Mouse (Mus musculus) stomach, postnatal 0 days (tissue): Measurements from ENCODE around the gene Gm21627. TPM values are rescaled to one million over a fixed set of nuclear protein-coding genes. Genes with fewer than 3 reads are reported as not detected.
"Not testable (repeated sequence)": the region's sequence is repeated elsewhere in the genome, so short reads cannot be mapped to it uniquely, and the experiment has no call there.

Experiments
- ATAC-seq: fragments of 200-750 bp; cut with Nextera tagmentation; 2 replicates; pipeline ENCODE4 v1.8.0; 2017; ENCODE audit not compliant: low FRiP score, low TSS enrichment
- DNase-seq: peaks from one replicate; pipeline ENCODE4 v3.0.0-alpha.2; 2016; ENCODE audit warnings: low spot score
- H3K27ac ChIP-seq: fragments of 300-500 bp; sonication (generic); replicated peaks from 2 replicates; pipeline ENCODE4 v1.5.1; 2014; ENCODE audit warnings: mild to moderate bottlenecking, control low read depth
- H3K27me3 ChIP-seq: fragments of 300-500 bp; sonication (generic); 2 replicates; pipeline ENCODE4 v1.6.1; 2014; ENCODE audit warnings: low read length; ENCODE audit not compliant: control insufficient read depth, insufficient read depth
- H3K36me3 ChIP-seq: fragments of 300-500 bp; sonication (generic); 2 replicates; pipeline ENCODE4 v1.6.1; 2014; ENCODE audit warnings: low read length, mixed read lengths; ENCODE audit not compliant: control insufficient read depth, insufficient read depth
- H3K4me1 ChIP-seq: fragments of 300-500 bp; sonication (generic); replicated peaks from 2 replicates; pipeline ENCODE4 v1.6.1; 2014; ENCODE audit warnings: antibody characterized with exemption; ENCODE audit not compliant: control insufficient read depth, insufficient read depth
- H3K4me2 ChIP-seq: fragments of 300-500 bp; sonication (generic); replicated peaks from 2 replicates; pipeline ENCODE4 v1.6.1; 2014; ENCODE audit warnings: low read depth, mild to moderate bottlenecking, control low read depth, moderate library complexity
- H3K4me3 ChIP-seq: fragments of 300-500 bp; sonication (generic); 2 replicates; pipeline ENCODE4 v1.5.1; 2014; ENCODE audit warnings: low read depth, low read length, control low read depth
- H3K9ac ChIP-seq: fragments of 300-500 bp; sonication (generic); 2 replicates; pipeline ENCODE4 v1.6.1; 2014; ENCODE audit warnings: mild to moderate bottlenecking, low read length, control low read depth, mixed read lengths
- H3K9me3 ChIP-seq: fragments of 300-500 bp; sonication (generic); 2 replicates; pipeline ENCODE4 v1.6.1; 2016; ENCODE audit warnings: low read length; ENCODE audit not compliant: control insufficient read depth
- WGBS: fragments of 180-500 bp; shearing (Covaris S2); extraction: QIAGEN DNeasy Blood & Tissue Kit; methylation state at CpG from one replicate; pipeline ENCODE4 v1.1.7; 2014; 5-methylcytosine and 5-hydroxymethylcytosine counted together
- polyA plus RNA-seq: library from polyadenylated mRNA; unstranded; fragments of >200 nt; fragmentation: Nextera tagmentation; extraction: Ambion mirVana; gene quantifications from 2 replicates; pipeline ENCODE4 v1.2.1, GENCODE M21; 2015

Gm21627 gene
- polyA plus RNA-seq, result not detected in 2 replicates

- not testable (repeated sequence) for H3K27me3 ChIP-seq, H3K4me1 ChIP-seq, ATAC-seq, H3K4me2 ChIP-seq, H3K4me3 ChIP-seq, H3K9ac ChIP-seq, H3K27ac ChIP-seq, H3K36me3 ChIP-seq, DNase-seq, H3K9me3 ChIP-seq
- no CpG with 5 or more reads among the region's 6 CpGs for WGBS
These were observed at the start of gene Gm21627 for GRCm38 (mm10) chrY:63228127-63228526. TSS of gene Gm21627 (plus strand) at chrY:63228427.
